Mouse (Mus musculus): Measurements from ENCODE around the gene Gm49358. TPM values are rescaled to one million over a fixed set of nuclear protein-coding genes. Genes with fewer than 3 reads are reported as not detected.

Gene Gm49358
- polyA plus RNA-seq, 1 experiment = not detected

GRCm38 (mm10) chr10:86862496-86862895 lies 98.7 kb downstream of the Gm49358 start:
- no peak overlapping the region for H3K4me3 ChIP-seq (ENCODE audit: insufficient read depth, low read depth, low read length)
- no peak for TF ChIP-seq CTCF (conservative IDR thresholded peaks at IDR 0.05; ENCODE audit: insufficient read depth, insufficient read length, low read depth, low read length)
- TF ChIP-seq POLR2A (IDR thresholded peaks at IDR 0.05; ENCODE audit: low read depth, low read length) = no peak
- H3K4me1 ChIP-seq (ENCODE audit: control insufficient read depth, insufficient read depth, low read length) = no peaks in the 10 kb centered on the region
- no peaks in the 10 kb centered on the region for H3K27me3 ChIP-seq (replicated peaks; ENCODE audit: control insufficient read depth, insufficient read depth, low read length)
- 58% methylated on average over 6 of the region's 6 CpGs for WGBS
- no peaks in the 10 kb centered on the region for H3K36me3 ChIP-seq (ENCODE audit: control insufficient read depth, insufficient read depth, low read length)
- no peak overlapping the region for H3K27ac ChIP-seq (ENCODE audit: insufficient read depth, low read depth, low read length)
- peak; percentile 85 for DNase-seq

DNA sequence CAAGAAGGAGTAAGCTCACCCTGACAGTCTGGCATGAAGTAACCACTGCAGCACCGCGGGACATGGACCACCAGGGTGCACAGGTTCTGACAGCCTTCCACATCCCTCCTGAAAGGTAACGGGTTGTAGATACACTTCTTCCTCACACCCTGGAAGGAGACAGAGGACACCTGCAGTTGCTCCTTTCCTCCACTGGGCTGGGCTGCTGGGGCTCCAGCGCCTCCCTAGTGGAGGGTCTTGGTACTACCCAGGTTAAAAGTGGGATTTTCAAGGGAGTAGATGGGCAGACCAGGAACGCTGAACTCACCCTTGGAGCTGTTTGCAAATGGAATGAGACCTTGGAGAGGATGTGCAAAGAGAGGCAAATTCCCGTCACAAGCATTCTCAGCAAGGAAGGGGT lies 99.7 kb downstream of the Gm49358 start:
- no peak overlapping the region for H3K4me3 ChIP-seq (ENCODE audit: insufficient read depth, low read depth, low read length)

GRCm38 (mm10) chr10:86872121-86872520 lies 108.3 kb downstream of the Gm49358 start:
- Histone ChIP-seq H3K27me3 (replicated peaks; ENCODE audit: control insufficient read depth, insufficient read depth, low read length) (no peaks in the 10 kb centered on the region), H3K36me3 (ENCODE audit: control insufficient read depth, insufficient read depth, low read length) (no peaks in the 10 kb centered on the region), H3K4me3 (ENCODE audit: insufficient read depth, low read depth, low read length) (no peak overlapping the region), H3K27ac (ENCODE audit: insufficient read depth, low read depth, low read length) (no peak overlapping the region), H3K4me1 (ENCODE audit: control insufficient read depth, insufficient read depth, low read length) (no peaks in the 10 kb centered on the region)
- TF ChIP-seq CTCF (conservative IDR thresholded peaks at IDR 0.05; ENCODE audit: insufficient read depth, insufficient read length, low read depth, low read length) = no peak
- TF ChIP-seq POLR2A (IDR thresholded peaks at IDR 0.05; ENCODE audit: low read depth, low read length) = no peak
- DNase-seq = no peak
- WGBS = 83% methylated on average over 7 of the region's 7 CpGs

More for the DNA sequence above, 99.7 kb downstream of the Gm49358 start:
- no peaks in the 10 kb centered on the region for H3K4me1 ChIP-seq (ENCODE audit: control insufficient read depth, insufficient read depth, low read length)
- WGBS = 94% methylated on average over 6 of the region's 6 CpGs
- no peak overlapping the region for H3K27ac ChIP-seq (ENCODE audit: insufficient read depth, low read depth, low read length)
- H3K27me3 ChIP-seq (replicated peaks; ENCODE audit: control insufficient read depth, insufficient read depth, low read length) = no peaks in the 10 kb centered on the region
- DNase-seq = no peak
- no peaks in the 10 kb centered on the region for H3K36me3 ChIP-seq (ENCODE audit: control insufficient read depth, insufficient read depth, low read length)
- TF ChIP-seq POLR2A (IDR thresholded peaks at IDR 0.05; ENCODE audit: low read depth, low read length) (no peak), CTCF (conservative IDR thresholded peaks at IDR 0.05; ENCODE audit: insufficient read depth, insufficient read length, low read depth, low read length) (peak; percentile 43)

DNA sequence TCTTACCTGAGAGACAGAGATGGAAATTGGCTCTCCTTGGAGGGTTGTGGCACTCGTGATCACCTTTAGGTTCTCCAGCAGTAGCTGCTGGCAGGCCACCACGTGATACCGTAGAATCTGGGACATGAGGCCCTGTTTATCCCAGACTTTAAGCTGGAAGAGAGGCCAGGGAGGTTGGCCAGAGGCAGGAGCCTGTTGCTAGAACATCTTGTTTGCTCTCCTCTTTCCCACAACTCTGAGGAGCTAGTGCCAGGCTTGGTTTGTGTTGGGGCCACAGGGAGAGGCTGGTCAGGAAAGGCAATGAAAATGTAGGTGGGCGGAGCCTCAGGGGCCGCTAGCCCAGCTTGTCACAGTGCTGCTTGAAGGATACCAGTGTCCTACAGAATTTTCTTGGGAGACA lies 108.8 kb downstream of the Gm49358 start:
- Histone ChIP-seq H3K36me3 (ENCODE audit: control insufficient read depth, insufficient read depth, low read length) (no peaks in the 10 kb centered on the region), H3K4me3 (ENCODE audit: insufficient read depth, low read depth, low read length) (no peak overlapping the region), H3K4me1 (ENCODE audit: control insufficient read depth, insufficient read depth, low read length) (no peaks in the 10 kb centered on the region), H3K27me3 (replicated peaks; ENCODE audit: control insufficient read depth, insufficient read depth, low read length) (no peaks in the 10 kb centered on the region), H3K27ac (ENCODE audit: insufficient read depth, low read depth, low read length) (no peak overlapping the region)
- DNase-seq = no peak
- whole genome bisulfite sequencing = 80% methylated on average over 5 of the region's 5 CpGs
- TF ChIP-seq POLR2A (IDR thresholded peaks at IDR 0.05; ENCODE audit: low read depth, low read length) (no peak), CTCF (conservative IDR thresholded peaks at IDR 0.05; ENCODE audit: insufficient read depth, insufficient read length, low read depth, low read length) (no peak)

GRCm38 (mm10) chr10:86878721-86879120 lies 114.9 kb downstream of the Gm49358 start:
- no peak for TF ChIP-seq POLR2A (IDR thresholded peaks at IDR 0.05; ENCODE audit: low read depth, low read length)
- TF ChIP-seq CTCF (conservative IDR thresholded peaks at IDR 0.05; ENCODE audit: insufficient read depth, insufficient read length, low read depth, low read length) = no peak
- DNase-seq = peak; percentile 33
- no peaks in the 10 kb centered on the region for H3K27me3 ChIP-seq (replicated peaks; ENCODE audit: control insufficient read depth, insufficient read depth, low read length)
- H3K4me1 ChIP-seq (ENCODE audit: control insufficient read depth, insufficient read depth, low read length) = no peaks in the 10 kb centered on the region
- H3K4me3 ChIP-seq (ENCODE audit: insufficient read depth, low read depth, low read length) = no peak overlapping the region
- H3K36me3 ChIP-seq (ENCODE audit: control insufficient read depth, insufficient read depth, low read length) = no peaks in the 10 kb centered on the region
- H3K27ac ChIP-seq (ENCODE audit: insufficient read depth, low read depth, low read length) = no peak overlapping the region
- WGBS = 10% methylated on average over 7 of the region's 7 CpGs

DNA sequence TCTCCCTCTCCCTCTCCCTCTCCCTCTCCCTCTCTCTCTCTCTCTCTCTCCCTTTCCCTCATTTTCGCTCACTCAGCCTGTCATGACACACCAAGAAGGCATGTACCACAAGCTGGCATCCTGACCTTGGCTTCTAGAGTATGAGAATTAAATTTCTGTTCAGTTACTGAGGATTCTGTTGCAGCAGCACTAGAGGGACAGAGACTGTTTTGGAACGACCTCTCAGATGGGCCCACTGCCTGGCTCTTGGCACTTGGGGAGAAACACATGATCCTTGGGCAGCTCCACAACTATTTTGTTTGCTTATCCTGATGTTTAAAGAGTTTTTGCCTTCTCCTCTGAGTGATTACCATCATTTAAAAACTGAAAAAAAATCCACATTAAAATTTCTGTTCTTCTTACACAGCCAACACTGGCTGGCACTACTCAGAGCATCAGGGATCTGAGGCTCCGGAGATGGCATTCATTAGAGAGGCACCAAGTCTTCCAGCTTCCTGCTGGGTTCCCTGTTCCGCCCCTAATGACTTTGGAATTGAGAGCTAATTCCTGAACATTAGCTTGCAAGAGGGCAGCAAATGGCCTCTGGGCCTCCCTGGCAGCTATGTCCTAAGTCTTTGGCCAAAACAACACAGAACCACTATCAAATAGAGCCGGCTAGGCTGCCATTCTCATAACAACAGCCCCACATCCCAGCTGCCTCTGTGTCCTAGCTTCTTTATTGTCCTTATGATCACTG lies 116.5 kb downstream of the Gm49358 start:
- H3K4me1 ChIP-seq (ENCODE audit: control insufficient read depth, insufficient read depth, low read length) = no peaks in the 10 kb centered on the region
- no peak overlapping the region for H3K4me3 ChIP-seq (ENCODE audit: insufficient read depth, low read depth, low read length)
- WGBS = 76% methylated on average over 5 of the region's 5 CpGs
- no peaks in the 10 kb centered on the region for H3K27me3 ChIP-seq (replicated peaks; ENCODE audit: control insufficient read depth, insufficient read depth, low read length)
- H3K27ac ChIP-seq (ENCODE audit: insufficient read depth, low read depth, low read length) = no peak overlapping the region
- DNase-seq = no peak
- H3K36me3 ChIP-seq (ENCODE audit: control insufficient read depth, insufficient read depth, low read length) = no peaks in the 10 kb centered on the region
- TF ChIP-seq CTCF (conservative IDR thresholded peaks at IDR 0.05; ENCODE audit: insufficient read depth, insufficient read length, low read depth, low read length) (no peak), POLR2A (IDR thresholded peaks at IDR 0.05; ENCODE audit: low read depth, low read length) (no peak)

DNA sequence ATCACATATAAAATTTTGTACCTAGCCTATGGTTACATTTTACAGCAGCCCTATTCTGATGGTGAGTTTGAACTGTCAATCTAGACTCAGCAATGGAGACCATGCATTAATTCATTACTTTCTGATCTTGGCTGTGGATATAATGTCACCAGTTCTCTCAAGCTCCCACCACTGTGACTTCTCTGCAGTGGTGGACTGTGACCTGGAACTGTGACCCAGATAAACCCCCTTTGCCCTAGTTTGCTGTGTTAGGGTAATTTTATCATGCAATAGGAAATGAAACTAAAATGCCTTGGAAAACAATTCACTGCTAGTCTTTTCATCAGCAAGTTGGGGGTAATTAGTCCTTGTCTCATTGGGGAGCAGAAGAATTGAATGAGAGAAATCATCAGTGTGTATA lies 117.7 kb downstream of the Gm49358 start:
- TF ChIP-seq POLR2A (IDR thresholded peaks at IDR 0.05; ENCODE audit: low read depth, low read length) (no peak), CTCF (conservative IDR thresholded peaks at IDR 0.05; ENCODE audit: insufficient read depth, insufficient read length, low read depth, low read length) (no peak)
- Histone ChIP-seq H3K36me3 (ENCODE audit: control insufficient read depth, insufficient read depth, low read length) (no peaks in the 10 kb centered on the region), H3K4me3 (ENCODE audit: insufficient read depth, low read depth, low read length) (no peak overlapping the region), H3K27me3 (replicated peaks; ENCODE audit: control insufficient read depth, insufficient read depth, low read length) (no peaks in the 10 kb centered on the region), H3K4me1 (ENCODE audit: control insufficient read depth, insufficient read depth, low read length) (no peaks in the 10 kb centered on the region; the same call in 1 of the 2 replicates), H3K27ac (ENCODE audit: insufficient read depth, low read depth, low read length) (no peak overlapping the region)
- no peak for DNase-seq

Other genes starting within 250 kb of the Gm49358 start
- gene Hsp90b1, start 58.5 kb upstream of the Gm49358 start, polyA plus RNA-seq (2012; rRNA removed) = 47.4 and 64.6 TPM in 2 replicates
- 1.7 and 1.8 TPM in 2 replicates for gene Ttc41, start 58.2 kb upstream of the Gm49358 start, polyA plus RNA-seq (2012; rRNA removed)
- 5.9 and 6.9 TPM in 2 replicates for gene Nt5dc3, start 15.0 kb downstream of the Gm49358 start, polyA plus RNA-seq (2012; rRNA removed)
- gene Stab2, start 244.1 kb downstream of the Gm49358 start, polyA plus RNA-seq (2012; rRNA removed) = 15.4 and 20.3 TPM in 2 replicates